Mouse (Mus musculus) lung, embryonic 16.5 days (tissue): ENCODE results near the gene Fsd2. TPM values are rescaled to one million over a fixed set of nuclear protein-coding genes. Genes with fewer than 3 reads are reported as not detected.
A peak's percentile ranks its signal among the peaks of the same experiment; 100 is the strongest.

Experiments used
- ATAC-seq: fragments of 200-750 bp; cut with Nextera tagmentation; 2 replicates; pipeline ENCODE4 v1.8.0; 2017; ENCODE audit warnings: low read depth, mild to moderate bottlenecking, moderate library complexity
- H3K27ac ChIP-seq: fragments of 300-500 bp; sonication (generic); 2 replicates; pipeline ENCODE4 v1.5.1; 2014; ENCODE audit warnings: mild to moderate bottlenecking, control low read depth, low read length
- H3K27me3 ChIP-seq: fragments of 300-500 bp; sonication (generic); 2 replicates; pipeline ENCODE4 v1.6.1; 2014; ENCODE audit warnings: low read depth, low read length, mixed read lengths; ENCODE audit not compliant: control insufficient read depth, insufficient read depth
- H3K36me3 ChIP-seq: fragments of 300-500 bp; sonication (generic); 2 replicates; pipeline ENCODE4 v1.6.1; 2014; ENCODE audit warnings: low read length; ENCODE audit not compliant: control insufficient read depth, insufficient read depth
- H3K4me1 ChIP-seq: fragments of 300-500 bp; sonication (generic); replicated peaks from 2 replicates; pipeline ENCODE4 v1.6.1; 2014; ENCODE audit warnings: low read length, mixed read lengths; ENCODE audit not compliant: control insufficient read depth, insufficient read depth
- H3K4me2 ChIP-seq: fragments of 300-500 bp; sonication (generic); 2 replicates; pipeline ENCODE4 v1.6.1; 2014; ENCODE audit warnings: low read depth, low read length, control low read depth
- H3K4me3 ChIP-seq: fragments of 300-500 bp; sonication (generic); 2 replicates; pipeline ENCODE4 v1.5.1; 2014; ENCODE audit warnings: mild to moderate bottlenecking, low read length, control low read depth
- H3K9ac ChIP-seq: fragments of 300-500 bp; sonication (generic); 2 replicates; pipeline ENCODE4 v1.6.1; 2014; ENCODE audit warnings: low read length, control low read depth
- H3K9me3 ChIP-seq: fragments of 300-500 bp; sonication (generic); 2 replicates; pipeline ENCODE4 v1.6.1; 2016; ENCODE audit warnings: low read length; ENCODE audit not compliant: control insufficient read depth
- WGBS: fragments of 180-500 bp; shearing (Covaris S2); extraction: QIAGEN DNeasy Blood & Tissue Kit; methylation state at CpG from one replicate; pipeline ENCODE4 v1.1.7; 2014; 5-methylcytosine and 5-hydroxymethylcytosine counted together
- polyA plus RNA-seq: library from polyadenylated mRNA; unstranded; fragments of >200 nt; fragmentation: Nextera tagmentation; extraction: Ambion mirVana; gene quantifications from 2 replicates; pipeline ENCODE4 v1.2.1, GENCODE M21; 2015

Gene Fsd2
- polyA plus RNA-seq, 1 experiment from 2014 or later = 1.8 TPM

- Histone ChIP-seq H3K4me3 (no peak overlapping the region), H3K9ac (no peak overlapping the region), H3K36me3 (peaks cover 14% of the 10 kb centered on the region; the same call in 1 of the 2 replicates), H3K9me3 (no peaks in the 10 kb centered on the region), H3K4me1 (no peaks in the 10 kb centered on the region), H3K27me3 (no peaks in the 10 kb centered on the region), H3K27ac (no peak overlapping the region), H3K4me2 (no peak overlapping the region)
- 15% methylated on average over 2 of the region's 2 CpGs for WGBS
- ATAC-seq = no peak
These were observed 27.2 kb downstream of the Fsd2 start for GRCm38 (mm10) chr7:81539565-81539964.

- Histone ChIP-seq H3K27me3 (no peaks in the 10 kb centered on the region), H3K4me3 (no peak overlapping the region), H3K4me1 (no peaks in the 10 kb centered on the region), H3K9ac (no peak overlapping the region), H3K27ac (no peak overlapping the region), H3K36me3 (peaks cover 27% of the 10 kb centered on the region), H3K4me2 (no peak overlapping the region), H3K9me3 (peaks cover 4% of the 10 kb centered on the region; the same call in 1 of the 2 replicates)
- 60% methylated on average over 2 of the region's 2 CpGs for WGBS
- ATAC-seq = no peak
These were observed 28.6 kb downstream of the Fsd2 start for GRCm38 (mm10) chr7:81538070-81538675.

GRCm38 (mm10) chr7:81536478-81536877 lies 30.3 kb downstream of the Fsd2 start:
- Histone ChIP-seq H3K4me3 (no peak overlapping the region), H3K36me3 (peaks cover 40% of the 10 kb centered on the region), H3K27me3 (no peaks in the 10 kb centered on the region), H3K27ac (no peak overlapping the region), H3K9ac (no peak overlapping the region), H3K9me3 (peaks cover 4% of the 10 kb centered on the region; the same call in 1 of the 2 replicates), H3K4me2 (no peak overlapping the region), H3K4me1 (no peaks in the 10 kb centered on the region)
- ATAC-seq = no peak
- 75% methylated on average over 4 of the region's 4 CpGs for WGBS

- ATAC-seq = no peak
These were observed 35.3 kb downstream of the Fsd2 start for GRCm38 (mm10) chr7:81531462-81531861.

GRCm38 (mm10) chr7:81528918-81529317 lies 37.8 kb downstream of the Fsd2 start:
- H3K4me3 ChIP-seq = no peak overlapping the region
- no peak for ATAC-seq
- H3K4me1 ChIP-seq = peaks cover 8% of the 10 kb centered on the region
- no peaks in the 10 kb centered on the region; the same call in 1 of the 2 replicates for H3K9me3 ChIP-seq
- H3K27ac ChIP-seq = no peak overlapping the region
- WGBS = 72% methylated on average over 8 of the region's 8 CpGs
- no peak overlapping the region for H3K4me2 ChIP-seq
- no peak overlapping the region for H3K9ac ChIP-seq
- no peaks in the 10 kb centered on the region for H3K27me3 ChIP-seq
- peaks cover 46% of the 10 kb centered on the region for H3K36me3 ChIP-seq

More at GRCm38 (mm10) chr7:81531462-81531861, 35.3 kb downstream of the Fsd2 start:
- Histone ChIP-seq H3K4me2 (no peak overlapping the region), H3K4me3 (no peak overlapping the region), H3K27ac (no peak overlapping the region), H3K9me3 (peaks cover 4% of the 10 kb centered on the region; the same call in 1 of the 2 replicates), H3K27me3 (no peaks in the 10 kb centered on the region), H3K36me3 (peaks cover 66% of the 10 kb centered on the region), H3K4me1 (no peaks in the 10 kb centered on the region), H3K9ac (no peak overlapping the region)
- 83% methylated on average over 1 of the region's 1 CpGs for WGBS

GRCm38 (mm10) chr7:81523663-81524017 lies 43.1 kb downstream of the Fsd2 start:
- Histone ChIP-seq H3K9ac (peak overlapping the region; percentile 85), H3K4me1 (peaks cover 8% of the 10 kb centered on the region), H3K4me2 (peak overlapping the region; percentile 76), H3K36me3 (peaks cover 8% of the 10 kb centered on the region), H3K9me3 (no peaks in the 10 kb centered on the region), H3K4me3 (peak overlapping the region; percentile 67), H3K27ac (peak overlapping the region; percentile 94), H3K27me3 (no peaks in the 10 kb centered on the region)
- ATAC-seq = 0 out of 2 replicates have a peak, but pooled peaks have one; percentile 14
- WGBS = 4% methylated on average over 13 of the region's 13 CpGs

GRCm38 (mm10) chr7:81523008-81523662 lies 43.6 kb downstream of the Fsd2 start:
- peak overlapping the region; percentile 85 for H3K9ac ChIP-seq
- peak overlapping the region; percentile 67 for H3K4me3 ChIP-seq
- H3K27ac ChIP-seq = peak overlapping the region; percentile 94
- H3K4me2 ChIP-seq = peak overlapping the region; percentile 76
- WGBS = under 1% methylated on average over 31 of the region's 31 CpGs
- H3K9me3 ChIP-seq = no peaks in the 10 kb centered on the region
- peaks cover 8% of the 10 kb centered on the region for H3K36me3 ChIP-seq
- ATAC-seq = peak; percentile 98
- no peaks in the 10 kb centered on the region for H3K27me3 ChIP-seq
- H3K4me1 ChIP-seq = peaks cover 8% of the 10 kb centered on the region

- Histone ChIP-seq H3K9me3 (no peaks in the 10 kb centered on the region), H3K36me3 (no peaks in the 10 kb centered on the region), H3K27ac (no peak overlapping the region), H3K9ac (no peak overlapping the region), H3K4me2 (no peak overlapping the region), H3K27me3 (no peaks in the 10 kb centered on the region), H3K4me1 (no peaks in the 10 kb centered on the region), H3K4me3 (no peak overlapping the region)
- ATAC-seq = no peak
- 57% methylated on average over 6 of the region's 6 CpGs for WGBS
These were observed 50.4 kb downstream of the Fsd2 start for GRCm38 (mm10) chr7:81516154-81517030.
